Mouse (Mus musculus) spleen, embryonic (tissue): ENCODE measurements around the gene Mmd.

ENCODE experiments used
- CTCF ChIA-PET: fragments of 350-600 bp; sonication (Branson Sonifier 250); formaldehyde crosslinking; loops from one replicate; lab custom pipeline; 2022; lab: Charles Lee

The Mmd gene

DNA sequence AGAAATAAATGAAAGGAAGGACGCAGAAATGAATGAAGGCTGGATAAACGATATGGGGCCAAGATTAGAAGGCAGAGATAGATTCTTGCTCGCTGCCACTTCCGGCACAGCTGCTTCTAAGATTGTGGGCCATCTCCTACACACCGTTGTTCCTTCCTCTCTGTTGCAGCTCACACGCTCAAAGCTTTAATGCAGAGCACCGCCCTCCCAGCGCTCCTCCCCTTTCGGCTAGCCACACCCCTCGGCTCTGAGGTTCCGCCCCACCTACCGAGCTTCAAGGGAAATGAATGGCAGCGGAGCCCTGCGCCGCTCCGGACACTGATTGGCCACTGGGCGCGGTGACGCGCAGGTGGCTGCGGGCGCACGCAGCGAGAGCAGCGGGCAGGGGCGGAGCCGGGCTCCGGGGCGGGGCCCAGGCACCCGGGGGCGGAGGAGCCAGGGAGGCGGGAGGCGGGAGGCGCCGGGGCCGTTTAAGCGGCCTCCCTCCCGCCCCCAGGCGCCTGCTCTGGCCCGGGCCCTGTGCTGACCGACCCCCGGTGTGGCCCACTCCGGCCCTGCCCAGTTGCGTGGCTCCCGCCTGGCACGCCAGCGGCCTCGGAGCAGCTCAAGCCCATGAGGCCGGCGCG, at the start of gene Mmd:
Gene Mmd (plus strand): TSS at position 432 of the 626 bp plus-strand sequence.
- CTCF ChIA-PET = no interaction called here

DNA sequence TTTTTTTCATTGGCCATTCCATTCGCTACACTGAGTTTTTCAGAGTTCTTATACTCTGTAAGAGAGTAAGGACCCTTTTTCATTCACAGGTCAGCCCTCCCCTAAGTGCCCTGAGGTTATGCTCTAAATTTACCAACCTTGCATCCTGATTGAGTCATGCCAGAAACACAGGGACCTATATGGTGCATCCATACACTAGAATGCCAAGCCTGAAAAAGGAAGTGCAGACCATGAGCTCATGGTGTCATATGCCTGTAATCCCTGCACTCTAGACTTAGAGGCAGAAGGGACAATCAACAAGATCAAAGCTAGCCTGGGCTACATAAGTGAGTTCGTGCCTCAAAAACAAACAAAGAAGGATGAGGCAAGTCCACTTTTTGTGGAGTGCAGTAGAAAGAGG, 48.4 kb upstream of the Mmd start:
- CTCF ChIA-PET = no interaction called here

GRCm38 (mm10) chr11:90214246-90214645, 35.0 kb upstream of the Mmd start:
- CTCF ChIA-PET = no interaction called here

DNA sequence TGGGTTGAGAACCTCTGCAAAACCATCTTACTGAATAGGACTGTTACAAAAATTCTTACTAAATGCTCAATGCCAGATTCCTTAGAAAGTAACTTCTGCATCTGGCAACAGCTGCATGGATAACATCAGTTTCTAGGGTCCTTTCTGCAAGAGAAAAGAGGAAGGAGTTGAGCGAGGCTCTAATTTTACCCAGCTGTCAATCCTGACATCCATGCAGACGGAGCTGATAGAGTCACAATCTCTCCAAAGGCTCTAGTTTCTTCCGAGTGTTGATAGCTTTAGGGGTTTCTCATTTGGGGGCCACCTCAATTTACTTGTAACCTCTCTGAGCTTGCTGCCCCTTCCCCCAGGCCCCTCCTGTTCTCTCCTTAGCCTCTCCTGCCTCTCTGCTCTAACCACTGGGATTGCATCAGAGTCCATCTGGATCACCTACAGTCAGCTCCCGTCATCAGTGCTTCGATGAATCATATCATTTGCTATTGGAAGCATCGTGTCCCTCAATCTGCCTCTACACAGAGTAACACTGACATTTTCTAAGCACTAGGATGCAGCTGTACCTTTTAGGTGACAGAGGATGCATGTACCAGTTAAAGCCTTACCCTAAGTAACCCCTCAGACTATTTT, 29.1 kb upstream of the Mmd start:
- CTCF ChIA-PET = interaction anchor here (0.7 kb wide), 1 partner anchor 21 kb away, joined by 3 read pairs; no protein-coding TSS in a partner anchor

DNA sequence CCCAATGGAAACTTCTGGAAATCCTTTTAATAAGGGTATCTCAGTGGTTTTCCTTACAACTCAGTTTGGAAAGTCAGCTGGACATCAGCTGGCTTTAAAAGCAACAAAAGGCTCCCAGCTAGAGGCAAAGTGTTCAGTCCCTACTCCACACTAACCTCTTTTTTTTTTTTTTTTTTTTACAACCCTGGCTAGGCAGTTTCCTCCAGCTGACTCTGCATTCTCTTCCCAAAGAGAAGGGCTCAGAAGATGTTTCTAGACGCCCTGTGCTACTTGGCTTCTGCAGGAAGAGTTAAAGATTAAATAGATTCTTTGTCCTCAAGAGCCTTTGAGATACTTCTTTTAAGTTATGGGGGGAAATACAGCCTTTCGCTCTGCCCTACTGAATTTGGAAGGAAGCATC, 28.5 kb upstream of the Mmd start:
- CTCF ChIA-PET = interaction anchor here (0.7 kb wide), 1 partner anchor 21 kb away, joined by 3 read pairs; no protein-coding TSS in a partner anchor

- CTCF ChIA-PET = no interaction called here
Measured at GRCm38 (mm10) chr11:90224914-90225470, 24.3 kb upstream of the Mmd start.

DNA sequence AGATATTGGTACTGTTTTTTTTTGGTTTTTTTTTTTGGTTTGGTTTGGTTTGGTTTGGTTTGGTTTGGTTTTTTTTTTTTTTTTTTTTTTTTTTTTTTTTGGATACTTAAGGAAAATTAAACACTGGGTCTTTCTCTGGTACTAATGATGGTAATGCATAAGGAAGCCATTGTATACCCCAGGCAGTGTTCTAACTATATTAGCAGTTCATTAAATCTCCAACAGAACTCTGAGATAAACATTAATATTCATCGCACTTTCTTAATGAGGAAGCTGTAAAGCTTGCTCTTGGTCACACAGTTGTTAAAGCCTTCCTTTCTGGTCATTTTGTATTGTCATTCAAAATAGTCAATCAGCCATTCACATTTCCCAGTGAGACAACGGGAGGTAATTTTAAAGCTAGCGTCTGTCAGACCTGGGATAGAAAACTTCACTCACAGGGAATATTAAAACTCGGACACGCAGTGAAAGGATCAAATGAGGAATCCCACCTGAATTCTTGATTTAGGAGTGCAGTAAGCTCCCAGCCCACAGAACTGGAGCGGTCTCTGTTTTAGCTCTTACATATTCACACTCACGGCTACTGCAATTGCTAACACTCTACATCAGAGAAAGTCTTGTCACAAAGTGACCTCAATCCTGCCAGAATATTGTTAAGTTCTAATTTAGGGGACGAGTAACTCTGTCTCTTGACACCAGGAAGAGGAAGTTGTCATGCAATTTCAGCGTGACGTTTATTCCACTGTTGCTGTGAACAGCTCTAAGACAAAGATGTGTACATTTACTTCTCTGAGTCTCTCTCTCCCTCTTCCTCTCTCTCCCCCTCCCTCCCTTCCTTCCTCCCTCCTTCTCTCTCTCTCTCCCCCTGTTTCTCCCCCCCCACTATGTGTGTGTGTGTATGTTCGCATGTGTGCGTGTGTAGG, 22.0 kb upstream of the Mmd start:
- CTCF ChIA-PET = no interaction called here

- CTCF ChIA-PET = no interaction called here
Measured at GRCm38 (mm10) chr11:90228251-90228949, 20.9 kb upstream of the Mmd start.

DNA sequence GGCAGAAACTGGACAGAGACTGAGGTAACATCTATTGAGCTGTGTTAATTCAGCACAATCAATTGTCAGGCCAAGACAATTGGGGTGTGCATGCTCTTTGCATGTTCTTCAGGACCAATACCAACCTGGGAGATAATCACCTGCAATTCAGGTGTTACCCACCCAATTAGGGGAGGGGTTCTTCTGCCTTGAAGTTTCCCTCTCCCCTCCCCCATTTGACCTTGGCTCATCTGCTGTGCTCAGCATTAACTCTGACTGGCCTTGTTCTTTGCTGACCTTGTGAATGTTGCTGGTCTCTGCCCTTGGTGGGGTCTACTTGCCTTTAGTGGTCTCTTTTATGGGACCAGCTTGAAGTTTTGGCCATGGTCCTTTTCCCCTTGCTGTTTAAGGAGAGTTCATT, 19.5 kb upstream of the Mmd start:
- CTCF ChIA-PET = no interaction called here

DNA sequence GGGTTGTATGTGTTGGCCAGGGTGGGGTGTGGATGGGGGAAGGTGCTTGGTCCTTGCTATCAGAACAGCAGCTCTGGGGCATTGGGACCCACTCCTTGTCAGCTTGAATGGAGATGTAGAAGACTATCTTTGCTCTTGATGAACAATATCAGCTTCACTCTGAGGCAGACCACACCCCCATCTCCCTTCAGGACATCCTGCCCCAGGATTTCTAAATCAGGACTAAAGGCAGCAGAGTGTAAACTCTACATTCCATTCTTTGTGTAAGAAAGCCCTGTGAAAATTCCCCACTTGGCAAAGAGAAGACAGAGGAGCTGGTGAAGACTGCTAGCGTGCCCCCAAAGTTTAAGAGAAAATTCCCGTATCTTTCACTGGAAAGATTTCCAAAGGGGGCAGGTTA, 18.6 kb upstream of the Mmd start:
- CTCF ChIA-PET = no interaction called here

DNA sequence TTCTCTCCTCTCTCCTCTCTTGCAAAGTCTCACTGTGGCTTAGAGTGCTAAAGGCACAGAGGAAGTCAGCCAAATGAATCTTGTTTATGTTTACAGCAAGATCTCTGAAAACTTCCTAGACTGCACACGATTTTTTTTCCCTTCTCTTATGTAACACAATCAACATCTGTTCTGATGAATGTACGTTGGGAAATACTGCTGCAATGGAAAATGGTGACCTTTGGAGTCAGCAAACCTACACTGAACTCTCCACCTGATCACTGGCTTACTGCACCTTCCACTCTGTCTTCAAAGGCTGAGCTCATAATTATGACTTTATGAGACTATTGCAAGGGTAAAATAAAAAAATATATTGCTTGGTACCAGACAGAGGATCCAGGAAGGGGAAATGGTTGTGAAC, 17.6 kb upstream of the Mmd start:
- CTCF ChIA-PET = no interaction called here

DNA sequence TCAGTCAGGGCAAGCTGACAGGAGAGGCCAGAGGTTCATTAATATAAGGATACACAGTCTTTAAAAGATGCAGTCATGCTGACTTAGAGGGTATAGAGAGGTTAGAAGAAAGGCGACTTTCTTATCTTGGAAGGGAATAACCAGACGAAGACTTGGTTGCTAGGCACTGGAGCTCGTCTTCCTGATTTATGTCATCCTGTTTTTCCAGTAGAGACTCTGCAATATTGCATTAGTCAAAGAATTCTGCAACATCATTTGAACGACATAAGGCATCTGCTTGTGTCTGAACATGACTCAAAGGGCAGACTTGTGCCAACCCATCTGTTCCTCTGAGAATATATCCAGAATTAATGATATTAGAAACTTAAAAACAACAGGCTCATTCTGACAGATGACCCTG, 16.6 kb upstream of the Mmd start:
- CTCF ChIA-PET = no interaction called here

- CTCF ChIA-PET = no interaction called here
Measured at GRCm38 (mm10) chr11:90235221-90235620, 14.0 kb upstream of the Mmd start.

DNA sequence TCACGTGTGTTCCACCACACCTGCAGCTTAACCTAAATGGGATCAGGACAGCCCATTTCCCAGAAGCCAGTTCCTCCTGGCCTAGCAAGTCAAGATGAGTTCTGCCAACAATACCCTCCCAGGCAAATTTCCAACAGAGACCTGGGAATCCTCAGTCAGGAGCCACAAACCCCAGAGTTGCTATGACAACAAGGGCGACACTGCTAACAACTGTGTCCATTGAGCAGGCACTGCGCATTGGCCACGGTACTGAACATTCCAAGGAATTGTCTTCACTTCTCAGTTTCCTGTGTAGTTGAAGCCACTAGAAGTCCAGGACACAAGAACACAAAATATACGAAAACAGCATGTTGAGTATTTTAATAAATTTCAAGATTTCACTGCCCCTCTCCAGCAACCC, 11.6 kb upstream of the Mmd start:
- CTCF ChIA-PET = no interaction called here

DNA sequence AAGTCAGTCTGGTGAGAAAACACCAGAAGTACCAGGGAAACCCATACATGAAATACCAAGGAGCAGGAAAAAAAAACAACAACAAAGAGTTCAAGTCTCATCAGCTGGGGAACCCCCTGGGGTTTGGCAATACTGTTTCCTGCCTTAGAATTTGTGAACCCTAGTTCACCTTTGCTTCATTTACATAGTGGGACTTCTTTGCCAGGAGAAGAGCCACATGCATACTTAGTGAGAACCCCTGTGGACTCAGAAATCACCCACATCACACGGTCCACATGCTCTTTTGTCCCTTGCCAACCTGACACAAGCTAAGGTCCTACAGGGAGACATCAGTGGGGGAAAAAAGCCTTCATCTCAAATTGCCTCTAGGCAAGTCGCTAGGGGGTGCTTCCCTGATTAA, 10.6 kb upstream of the Mmd start:
- CTCF ChIA-PET = interaction anchor here (0.6 to 0.7 kb wide), 2 partner anchors 23 to 1291 kb away, joined by 3 to 4 read pairs; no protein-coding TSS in a partner anchor

- CTCF ChIA-PET = interaction anchor here (0.9 kb wide), 1 partner anchor 20 kb away, joined by 3 read pairs; no protein-coding TSS in a partner anchor
Measured at GRCm38 (mm10) chr11:90240652-90241330, 8.5 kb upstream of the Mmd start.

- CTCF ChIA-PET = interaction anchor here (0.6 to 0.9 kb wide), 3 partner anchors 18 to 249 kb away, joined by 3 to 12 read pairs (median 7); no protein-coding TSS in a partner anchor
Measured at GRCm38 (mm10) chr11:90241874-90242273, 7.4 kb upstream of the Mmd start.

DNA sequence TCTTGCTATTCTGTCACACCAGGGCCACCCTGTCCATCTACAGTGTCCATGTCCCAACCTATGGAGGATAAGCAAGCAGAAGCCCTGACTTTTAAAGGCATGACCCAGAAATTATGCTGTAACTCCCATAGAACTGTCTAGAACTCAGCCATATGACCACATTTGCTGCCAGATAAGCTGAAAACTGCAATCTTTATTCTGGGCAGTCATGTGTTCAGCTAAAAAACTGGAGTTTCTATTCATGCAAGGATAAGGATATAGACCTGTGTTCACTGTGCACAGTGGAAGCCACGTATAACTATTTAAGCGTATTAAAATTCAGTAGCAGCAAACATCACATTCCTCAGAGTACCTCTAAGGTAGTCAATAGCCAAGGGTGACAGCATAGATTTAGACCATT, 6.0 kb upstream of the Mmd start:
- CTCF ChIA-PET = no interaction called here

- CTCF ChIA-PET = interaction anchor here (0.7 kb wide), 1 partner anchor 1429 kb away, joined by 3 read pairs; no protein-coding TSS in a partner anchor
Measured at GRCm38 (mm10) chr11:90245630-90246029, 3.6 kb upstream of the Mmd start.

GRCm38 (mm10) chr11:90246676-90247075, 2.6 kb upstream of the Mmd start:
- CTCF ChIA-PET = interaction anchor here (0.7 kb wide), 1 partner anchor 104 kb away, joined by 6 read pairs; no protein-coding TSS in a partner anchor
